Mouse (Mus musculus) ES-E14 (cell line): ENCODE results near the gene 1700001P01Rik. TPM values are rescaled to one million over a fixed set of nuclear protein-coding genes. Genes with fewer than 3 reads are reported as not detected.

Experiments used
- DNase-seq: peaks from one replicate; pipeline ENCODE4 v3.0.0-alpha.2; 2013; ENCODE audit warnings: low read depth, low spot score
- H3K27ac ChIP-seq: 2 replicates; pipeline ENCODE4 v1.5.1; 2012; ENCODE audit warnings: low read depth, mild to moderate bottlenecking, low read length, moderate library complexity, mixed read lengths; ENCODE audit not compliant: poor library complexity, insufficient read depth, severe bottlenecking
- H3K36me3 ChIP-seq: 2 replicates; pipeline ENCODE4 v1.6.1; 2012; ENCODE audit warnings: mild to moderate bottlenecking, low read length, moderate library complexity, mixed read lengths; ENCODE audit not compliant: control insufficient read depth, poor library complexity, insufficient read depth, severe bottlenecking
- H3K4me1 ChIP-seq, 2 experiments: fragments of 150-350 bp in 1 of 2; sonication (generic) in 1 of 2; 2 replicates each; pipeline ENCODE4 v1.6.1; 2012; ENCODE audit warnings: low read length in 2 of 2, mild to moderate bottlenecking in 1 of 2, mixed read lengths in 1 of 2; ENCODE audit not compliant: control insufficient read depth in 2 of 2, insufficient read depth in 2 of 2, poor library complexity in 1 of 2
- H3K4me3 ChIP-seq, 2 experiments: fragments of 150-350 bp in 1 of 2; sonication (generic) in 1 of 2; 2 replicates each; pipeline ENCODE4 v1.5.1; 2012; ENCODE audit warnings: low read length in 2 of 2, low read depth in 1 of 2, mild to moderate bottlenecking in 1 of 2, mixed read lengths in 1 of 2; ENCODE audit not compliant: insufficient read depth in 1 of 2, poor library complexity in 1 of 2, severe bottlenecking in 1 of 2
- H3K9ac ChIP-seq: 2 replicates; pipeline ENCODE4 v1.6.1; 2012; ENCODE audit warnings: low read depth, mild to moderate bottlenecking, low read length, mixed read lengths; ENCODE audit not compliant: poor library complexity, insufficient read depth, severe bottlenecking
- H3K9me3 ChIP-seq: fragments of 150-350 bp; sonication (generic); 2 replicates; pipeline ENCODE4 v1.6.1; 2012; ENCODE audit warnings: low read depth, mild to moderate bottlenecking, low read length; ENCODE audit not compliant: control insufficient read depth, insufficient read depth
- CHD2 ChIP-seq: IDR thresholded peaks from 2 replicates; pipeline ENCODE4 v1.6.1; 2014; ENCODE audit warnings: mild to moderate bottlenecking, low read depth, low read length, inconsistent platforms
- HCFC1 ChIP-seq: IDR thresholded peaks from 2 replicates; pipeline ENCODE4 v1.6.1; 2012; ENCODE audit warnings: low read length, inconsistent platforms, borderline replicate concordance; ENCODE audit not compliant: insufficient read depth
- MAFK ChIP-seq: IDR thresholded peaks from 2 replicates; pipeline ENCODE4 v1.6.1; 2014; ENCODE audit warnings: mild to moderate bottlenecking, low read depth, low read length, inconsistent platforms; ENCODE audit not compliant: insufficient read depth
- ZC3H11A ChIP-seq: IDR thresholded peaks from 2 replicates; pipeline ENCODE4 v1.6.1; 2012; ENCODE audit warnings: low read depth, mild to moderate bottlenecking, inconsistent platforms, low read length, borderline replicate concordance
- ZNF384 ChIP-seq: IDR thresholded peaks from 2 replicates; pipeline ENCODE4 v1.6.1; 2012; ENCODE audit warnings: low read depth, low read length, inconsistent platforms
- in situ Hi-C, 2 experiments: fragments of 600-800 bp; cut with MboI; formaldehyde crosslinking; loops; one replicate each; pipeline ENCODE4 v1.15.1; 2025; ENCODE audit warnings: low sequenced_read_pairs in 2 of 2, inconsistent platforms in 1 of 2; ENCODE audit not compliant: unreplicated experiment in 2 of 2
- total RNA-seq: library from RNA; depleted of rRNA; stranded (reverse); fragments of 300-350 nt; gene quantifications from 2 replicates; pipeline ENCODE4 v1.2.3, GENCODE M21; 2012

The 1700001P01Rik gene
- total RNA-seq, 1 experiment = 2.3 TPM

DNA sequence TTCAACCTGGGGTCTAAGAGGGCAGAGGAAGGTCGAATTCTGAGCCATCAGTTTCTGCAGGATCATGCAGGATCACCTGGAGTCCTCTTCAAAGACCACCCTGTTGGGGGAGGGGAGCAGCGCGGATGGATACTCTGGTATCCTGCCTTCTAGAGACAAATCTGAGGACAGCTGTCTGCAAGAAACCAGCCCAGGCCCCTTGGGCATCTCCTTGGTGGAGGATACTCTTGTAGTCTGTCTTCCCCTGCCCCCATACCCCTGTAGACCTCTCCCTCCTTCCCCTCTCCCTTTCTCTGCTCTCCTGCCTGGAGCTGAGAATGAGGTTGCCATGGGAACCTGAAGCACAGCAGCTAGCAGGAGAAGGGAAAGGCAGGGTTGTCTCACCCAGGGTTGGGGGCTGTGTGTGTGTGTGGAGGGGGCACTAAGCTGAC is 36.8 kb upstream of the 1700001P01Rik start:
- Histone ChIP-seq H3K9ac (no peak overlapping the region), H3K27ac (no peak overlapping the region), H3K9me3 (no peaks in the 10 kb centered on the region), H3K4me1 (peaks cover 10 to 69% of the 10 kb centered on the region in 2 experiments), H3K4me3 (no peak overlapping the region), H3K36me3 (peaks cover 63% of the 10 kb centered on the region)
- no peak for DNase-seq
- TF ChIP-seq ZC3H11A (no peak), HCFC1 (no peak), MAFK (no peak), ZNF384 (no peak), CHD2 (no peak)
- in situ Hi-C loops = no loop called here

DNA sequence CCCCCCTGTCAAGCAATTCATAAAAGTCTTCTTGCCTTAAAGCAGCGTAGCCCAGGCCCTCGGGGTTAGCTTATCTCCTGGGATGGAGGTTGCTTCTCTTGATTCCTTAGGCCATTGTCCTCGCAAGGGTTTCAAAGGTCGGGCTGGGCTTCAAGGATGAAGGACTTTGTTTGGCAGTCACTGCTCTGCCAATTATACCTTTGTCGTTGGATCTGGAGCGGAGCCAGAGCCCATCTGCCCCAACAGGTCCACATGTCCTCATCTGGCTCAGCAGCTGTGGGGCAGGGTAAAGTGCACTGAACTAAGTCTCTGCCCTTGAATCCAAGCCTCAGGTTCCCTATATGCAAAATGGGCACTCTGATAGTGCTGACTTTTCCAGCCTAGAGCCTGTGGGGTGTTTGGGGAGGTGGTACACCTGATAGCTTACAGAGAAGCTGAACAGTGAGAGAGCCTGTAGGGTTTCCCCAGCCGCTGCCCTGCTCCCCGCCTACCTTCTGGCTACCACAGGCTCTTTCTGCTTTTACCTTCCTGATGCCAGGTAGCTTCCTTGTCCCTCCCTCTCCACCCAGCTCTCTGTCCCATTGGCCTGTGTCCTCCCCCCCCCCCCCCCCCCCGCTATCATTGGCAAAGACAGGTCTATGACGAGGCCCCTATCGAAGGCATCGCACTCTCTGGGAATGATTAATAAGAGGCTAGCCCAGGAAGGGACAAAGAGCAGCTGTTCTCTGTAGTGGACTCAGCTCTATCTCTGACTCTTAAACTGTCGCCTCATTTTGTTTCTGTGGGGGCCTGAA is 36.0 kb upstream of the 1700001P01Rik start:
- H3K27ac ChIP-seq = 0 out of 2 replicates have a peak overlapping the region, but pooled peaks have one; percentile 5

DNA sequence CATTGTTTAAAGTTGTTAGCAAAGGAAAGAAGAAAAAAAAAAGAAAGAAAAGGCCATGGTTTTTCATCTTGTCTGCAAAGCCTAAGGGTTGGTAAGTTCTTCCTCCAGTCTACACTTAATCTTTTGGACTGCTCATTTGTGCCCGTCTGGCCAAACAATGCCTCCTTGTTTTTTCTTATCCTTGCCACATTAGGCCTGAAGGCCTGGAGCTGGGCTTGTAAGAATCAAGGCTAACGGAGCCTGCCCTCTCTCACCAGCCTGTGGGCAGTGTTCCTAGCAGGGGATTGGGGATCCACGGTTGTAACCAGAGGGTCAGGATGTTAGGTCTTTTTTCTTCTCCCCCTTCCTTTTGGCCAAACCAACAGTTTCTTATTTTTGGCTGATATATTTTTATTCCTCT is 35.3 kb upstream of the 1700001P01Rik start:
- no peak overlapping the region for H3K27ac ChIP-seq
- peaks cover 64% of the 10 kb centered on the region for H3K36me3 ChIP-seq

More for the DNA sequence above, 36.0 kb upstream of the 1700001P01Rik start:
- peaks cover 12 to 71% of the 10 kb centered on the region in 2 experiments for H3K4me1 ChIP-seq
- no peak for DNase-seq
- in situ Hi-C loops = no loop called here
- no peak for TF ChIP-seq MAFK
- TF ChIP-seq ZNF384 = no peak
- H3K9me3 ChIP-seq = no peaks in the 10 kb centered on the region
- H3K36me3 ChIP-seq = peaks cover 66% of the 10 kb centered on the region
- no peak overlapping the region for H3K4me3 ChIP-seq
- H3K9ac ChIP-seq = 0 out of 2 replicates have a peak overlapping the region, but pooled peaks have one; percentile 2

DNA sequence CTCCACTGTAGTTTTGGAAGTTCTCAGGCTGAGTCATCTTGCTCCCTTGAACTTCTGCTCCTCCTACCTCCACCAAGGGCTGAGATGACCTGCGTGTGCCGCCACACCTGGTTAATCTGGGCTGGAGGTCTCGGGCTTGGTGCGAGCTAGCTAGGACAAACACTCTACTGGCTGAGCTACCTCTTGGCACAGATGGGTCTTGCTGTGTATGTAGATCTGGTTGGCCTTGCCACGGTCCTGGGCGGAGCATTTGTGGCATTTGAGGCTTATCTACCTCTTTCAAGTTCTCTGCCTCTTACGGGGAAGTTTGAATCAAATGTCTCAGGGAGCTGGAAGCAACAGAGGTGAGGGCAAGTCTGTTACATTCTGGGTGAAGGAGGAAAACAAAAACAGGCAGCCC is 34.6 kb upstream of the 1700001P01Rik start:
- Histone ChIP-seq H3K9ac (no peak overlapping the region), H3K9me3 (no peaks in the 10 kb centered on the region), H3K36me3 (peaks cover 60% of the 10 kb centered on the region), H3K27ac (no peak overlapping the region), H3K4me3 (no peak overlapping the region), H3K4me1 (peaks cover 11 to 72% of the 10 kb centered on the region in 2 experiments)
- TF ChIP-seq CHD2 = no peak
- TF ChIP-seq HCFC1 = no peak
- no peak for TF ChIP-seq MAFK
- no peak for TF ChIP-seq ZC3H11A
- no peak for TF ChIP-seq ZNF384
- in situ Hi-C loops = no loop called here
- no peak for DNase-seq

More for the DNA sequence above, 35.3 kb upstream of the 1700001P01Rik start:
- no peak overlapping the region for H3K9ac ChIP-seq
- peaks cover 10 to 71% of the 10 kb centered on the region in 2 experiments for H3K4me1 ChIP-seq
- in situ Hi-C loops = no loop called here
- no peaks in the 10 kb centered on the region for H3K9me3 ChIP-seq
- no peak for DNase-seq
- H3K4me3 ChIP-seq = no peak overlapping the region
- no peak for TF ChIP-seq HCFC1
- TF ChIP-seq ZC3H11A = no peak
- no peak for TF ChIP-seq MAFK
- no peak for TF ChIP-seq CHD2
- TF ChIP-seq ZNF384 = no peak
